Mouse (Mus musculus) hindbrain, postnatal 0 days (tissue): ENCODE results near the gene Wfdc21. TPM values are rescaled to one million over a fixed set of nuclear protein-coding genes. Genes with fewer than 3 reads are reported as not detected.
A peak's percentile ranks its signal among the peaks of the same experiment; 100 is the strongest.

ENCODE experiments used
- ATAC-seq: fragments of 200-750 bp; cut with Nextera tagmentation; 2 replicates; pipeline ENCODE4 v1.8.0; 2017; ENCODE audit warnings: mild to moderate bottlenecking, moderate TSS enrichment, moderate library complexity
- DNase-seq: peaks from one replicate; pipeline ENCODE4 v3.0.0-alpha.2; 2015; ENCODE audit warnings: low spot score
- H3K27ac ChIP-seq: fragments of 300-500 bp; sonication (generic); 2 replicates; pipeline ENCODE4 v1.5.1; 2014; ENCODE audit warnings: mild to moderate bottlenecking
- H3K27me3 ChIP-seq: fragments of 300-500 bp; sonication (generic); 2 replicates; pipeline ENCODE4 v1.6.1; 2014; ENCODE audit warnings: low read length, mixed read lengths; ENCODE audit not compliant: insufficient read depth
- H3K36me3 ChIP-seq: fragments of 300-500 bp; sonication (generic); 2 replicates; pipeline ENCODE4 v1.6.1; 2014; ENCODE audit warnings: low read length, mixed read lengths; ENCODE audit not compliant: insufficient read depth
- H3K4me1 ChIP-seq: fragments of 300-500 bp; sonication (generic); 2 replicates; pipeline ENCODE4 v1.6.1; 2014; ENCODE audit warnings: antibody characterized with exemption, low read length, mixed read lengths; ENCODE audit not compliant: insufficient read depth
- H3K4me2 ChIP-seq: fragments of 300-500 bp; sonication (generic); 2 replicates; pipeline ENCODE4 v1.6.1; 2014; ENCODE audit warnings: low read depth, mild to moderate bottlenecking, low read length, moderate library complexity, mixed read lengths
- H3K4me3 ChIP-seq: fragments of 300-500 bp; sonication (generic); 2 replicates; pipeline ENCODE4 v1.5.1; 2014; ENCODE audit warnings: low read length
- H3K9ac ChIP-seq: fragments of 300-500 bp; sonication (generic); replicated peaks from 2 replicates; pipeline ENCODE4 v1.6.1; 2014; ENCODE audit warnings: mild to moderate bottlenecking, low read length, moderate library complexity, mixed read lengths
- H3K9me3 ChIP-seq: fragments of 300-500 bp; sonication (generic); 2 replicates; pipeline ENCODE4 v1.6.1; 2016; ENCODE audit warnings: low read length, mixed read lengths
- CTCF ChIP-seq: IDR thresholded peaks from 2 replicates; pipeline ENCODE4 v1.5.1; 2016; ENCODE audit warnings: antibody characterized with exemption, control low read depth, low read depth
- WGBS: fragments of 180-500 bp; shearing (Covaris S2); extraction: QIAGEN DNeasy Blood & Tissue Kit; methylation state at CpG from one replicate; pipeline ENCODE4 v1.1.7; 2014; 5-methylcytosine and 5-hydroxymethylcytosine counted together
- polyA plus RNA-seq: library from polyadenylated mRNA; unstranded; fragments of >200 nt; fragmentation: Nextera tagmentation; extraction: Ambion mirVana; gene quantifications from 2 replicates; pipeline ENCODE4 v1.2.1, GENCODE M21; 2015
- total RNA-seq: library from RNA; depleted of rRNA; stranded (reverse); fragments of >200 nt; gene quantifications from 2 replicates; pipeline ENCODE4 v1.2.3, GENCODE M21; 2014

Gene Wfdc21
- total and polyA plus RNA-seq, 2 experiments from 2014 or later = 0.78 TPM; not detected in 1

DNA sequence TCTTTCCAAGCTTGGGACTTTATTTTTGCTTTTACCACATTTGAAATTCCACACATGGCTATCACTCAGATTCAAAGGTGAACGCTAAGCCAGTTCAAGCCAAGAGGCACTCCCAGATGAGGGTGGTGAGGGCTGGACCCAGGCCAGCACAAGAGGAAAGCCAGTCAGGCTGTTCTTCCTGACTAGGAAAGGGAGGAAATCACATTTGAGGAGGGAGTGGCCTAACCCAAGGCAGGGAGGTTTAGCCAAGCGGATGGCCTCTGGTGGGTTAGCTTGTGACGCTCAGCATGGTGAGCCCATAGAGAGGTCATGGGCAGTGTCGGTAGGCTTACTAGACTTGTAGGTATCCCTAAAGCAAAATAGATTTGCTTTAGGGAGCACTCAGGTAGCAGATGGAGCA, 40.1 kb downstream of the Wfdc21 start:
- no peak for DNase-seq
- ATAC-seq = no peak
- Histone ChIP-seq H3K27ac (no peak overlapping the region), H3K4me1 (no peaks in the 10 kb centered on the region), H3K9me3 (no peaks in the 10 kb centered on the region), H3K4me2 (no peak overlapping the region), H3K36me3 (peaks cover 4% of the 10 kb centered on the region; the same call in 1 of the 2 replicates), H3K4me3 (no peak overlapping the region), H3K27me3 (no peaks in the 10 kb centered on the region), H3K9ac (no peak overlapping the region)
- 74% methylated on average over 4 of the region's 4 CpGs for WGBS
- no peak for TF ChIP-seq CTCF

DNA sequence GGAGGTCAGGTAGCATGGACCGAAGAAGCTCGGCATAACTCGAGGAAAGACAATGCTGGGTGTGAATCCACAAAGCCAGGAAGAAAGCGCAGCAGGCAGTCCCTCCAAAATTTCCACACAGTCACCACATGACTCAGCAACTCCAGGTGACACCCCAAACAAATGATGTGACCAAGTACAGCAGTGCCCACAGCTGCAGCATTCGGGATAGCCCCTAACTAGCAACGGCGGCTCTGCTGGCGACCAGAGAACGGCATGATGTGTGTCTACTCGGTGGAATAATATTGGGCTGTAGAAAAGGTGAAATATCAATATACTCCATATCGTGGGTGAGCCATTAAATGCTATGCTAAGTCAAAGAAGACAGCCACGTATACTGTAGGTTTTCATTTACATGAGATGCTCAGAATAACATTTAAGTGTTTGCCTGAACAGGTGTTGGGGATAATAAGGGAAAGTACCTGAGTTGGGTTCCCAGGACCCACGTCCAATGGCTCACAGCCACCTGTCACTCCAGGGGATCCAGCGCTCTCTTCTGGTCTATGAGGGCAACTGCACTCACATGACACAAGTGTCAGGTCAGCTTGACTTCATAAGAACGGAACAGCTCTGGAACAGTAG, 40.8 kb downstream of the Wfdc21 start:
- Histone ChIP-seq H3K9me3 (no peaks in the 10 kb centered on the region), H3K4me2 (no peak overlapping the region), H3K27ac (no peak overlapping the region), H3K4me1 (no peaks in the 10 kb centered on the region), H3K27me3 (no peaks in the 10 kb centered on the region), H3K36me3 (peaks cover 4% of the 10 kb centered on the region; the same call in 1 of the 2 replicates), H3K4me3 (no peak overlapping the region), H3K9ac (no peak overlapping the region)
- WGBS = 83% methylated on average over 15 of the region's 15 CpGs
- DNase-seq = no peak
- peak; percentile 20; the same call in 1 of the 2 replicates for TF ChIP-seq CTCF
- ATAC-seq = no peak

DNA sequence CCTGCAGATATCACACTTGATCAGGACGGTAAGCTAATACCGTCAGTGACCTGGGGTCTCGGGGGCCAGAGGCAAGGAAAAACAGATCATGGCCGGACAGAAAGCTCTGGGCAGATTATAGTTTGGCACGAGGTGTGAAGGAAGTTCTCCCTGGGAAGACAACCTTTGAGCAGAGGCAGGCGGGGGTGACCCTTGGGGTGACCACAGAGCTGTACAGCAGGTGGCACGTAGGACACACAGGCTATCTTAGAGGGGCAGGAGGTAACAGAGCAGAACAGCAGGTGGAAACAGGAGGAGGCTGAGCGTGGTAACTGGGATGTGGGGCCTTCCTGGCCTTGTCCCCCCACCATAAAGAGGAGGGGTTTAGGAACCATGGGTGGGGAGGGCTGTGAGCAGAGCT, 41.6 kb downstream of the Wfdc21 start:
- H3K27ac ChIP-seq = no peak overlapping the region
- H3K4me1 ChIP-seq = no peaks in the 10 kb centered on the region
- no peak overlapping the region for H3K9ac ChIP-seq
- H3K4me2 ChIP-seq = no peak overlapping the region
- H3K36me3 ChIP-seq = no peaks in the 10 kb centered on the region
- no peak overlapping the region for H3K4me3 ChIP-seq
- WGBS = 70% methylated on average over 8 of the region's 8 CpGs
- no peak for TF ChIP-seq CTCF
- ATAC-seq (no peak), DNase-seq (no peak)
- H3K9me3 ChIP-seq = no peaks in the 10 kb centered on the region
- H3K27me3 ChIP-seq = no peaks in the 10 kb centered on the region

DNA sequence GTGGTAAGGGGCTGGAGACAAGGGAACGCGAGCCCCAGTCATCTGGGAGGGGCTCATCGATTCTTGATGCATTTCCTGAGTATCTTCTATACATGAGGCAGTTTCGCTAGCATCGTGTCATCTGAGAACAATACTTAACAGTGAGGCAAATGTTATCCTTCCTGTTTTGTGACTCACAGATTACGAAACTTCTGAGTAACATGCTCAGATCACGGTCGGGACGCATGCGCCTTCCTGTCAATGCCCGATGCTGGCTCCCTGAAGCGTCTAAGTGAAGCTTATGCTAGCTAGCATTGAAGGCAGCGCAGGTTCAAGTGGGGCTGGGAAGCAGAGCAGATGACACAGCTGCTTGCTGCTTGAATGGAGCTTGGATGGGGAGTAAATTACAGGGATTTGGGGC, 42.5 kb downstream of the Wfdc21 start:
- H3K4me2 ChIP-seq = no peak overlapping the region
- H3K4me1 ChIP-seq = no peaks in the 10 kb centered on the region
- H3K4me3 ChIP-seq = no peak overlapping the region
- TF ChIP-seq CTCF = no peak
- H3K9ac ChIP-seq = no peak overlapping the region
- no peaks in the 10 kb centered on the region for H3K36me3 ChIP-seq
- ATAC-seq = no peak
- no peak overlapping the region for H3K27ac ChIP-seq
- DNase-seq = no peak
- H3K9me3 ChIP-seq = no peaks in the 10 kb centered on the region
- no peaks in the 10 kb centered on the region for H3K27me3 ChIP-seq
- WGBS = 73% methylated on average over 13 of the region's 13 CpGs

DNA sequence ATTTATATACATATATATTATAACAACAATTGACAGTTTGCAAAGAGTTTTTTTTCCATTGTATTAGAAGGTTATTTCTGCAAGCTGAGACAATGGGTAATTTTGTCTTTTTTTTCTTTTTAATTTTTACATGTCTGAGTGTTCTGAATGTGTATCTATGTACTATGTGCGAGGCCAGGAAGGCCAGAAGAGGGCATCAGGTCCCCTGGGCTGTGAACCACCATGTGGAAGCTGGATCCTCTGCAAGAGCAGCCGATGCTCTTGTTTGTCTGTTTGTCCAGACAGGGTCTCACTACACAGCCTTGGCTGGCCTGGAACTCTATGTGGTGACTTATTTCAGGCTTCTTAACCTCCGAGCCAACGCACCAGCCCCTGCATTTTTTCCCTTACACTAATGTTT, 44.4 kb downstream of the Wfdc21 start:
- Histone ChIP-seq H3K27ac (no peak overlapping the region), H3K4me2 (no peak overlapping the region), H3K4me1 (no peaks in the 10 kb centered on the region), H3K9ac (no peak overlapping the region), H3K4me3 (no peak overlapping the region), H3K9me3 (no peaks in the 10 kb centered on the region), H3K36me3 (no peaks in the 10 kb centered on the region), H3K27me3 (no peaks in the 10 kb centered on the region)
- TF ChIP-seq CTCF = no peak
- no peak for ATAC-seq
- DNase-seq = no peak
- 70% methylated on average over 4 of the region's 4 CpGs for WGBS

DNA sequence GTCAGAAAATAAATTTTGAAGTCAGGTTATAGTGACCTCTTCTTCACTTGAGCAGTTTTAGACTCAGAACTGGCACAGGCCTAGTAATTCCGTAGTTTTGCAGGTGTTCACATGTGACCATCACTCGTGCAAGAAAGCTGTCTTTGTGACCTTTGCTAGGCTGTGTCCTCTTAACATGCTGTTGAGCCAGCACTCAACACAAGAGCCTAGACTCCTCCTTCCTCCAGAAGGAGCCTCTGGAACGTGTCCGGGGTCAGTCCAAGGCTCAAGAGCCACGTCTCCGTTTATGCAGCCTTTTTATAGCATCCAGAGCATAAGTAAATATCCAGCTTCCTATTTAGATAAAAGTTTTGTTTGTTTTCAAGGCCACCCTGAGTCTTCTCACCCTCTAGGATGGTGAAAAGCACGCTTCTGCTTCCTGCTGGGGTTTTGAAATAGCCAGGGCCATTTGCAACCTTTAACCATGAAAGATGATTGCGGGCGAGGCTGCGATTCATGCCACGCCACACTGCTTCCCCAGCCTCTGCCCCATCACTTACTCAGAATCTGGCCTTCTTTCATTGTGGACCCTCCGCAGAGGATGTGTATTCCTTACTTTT, 45.7 kb downstream of the Wfdc21 start:
- Histone ChIP-seq H3K4me3 (no peak overlapping the region), H3K4me2 (no peak overlapping the region), H3K36me3 (no peaks in the 10 kb centered on the region), H3K9ac (no peak overlapping the region), H3K9me3 (no peaks in the 10 kb centered on the region), H3K27ac (no peak overlapping the region), H3K27me3 (no peaks in the 10 kb centered on the region), H3K4me1 (no peaks in the 10 kb centered on the region)
- no peak for DNase-seq
- WGBS = 78% methylated on average over 12 of the region's 12 CpGs
- TF ChIP-seq CTCF = no peak
- ATAC-seq = no peak

DNA sequence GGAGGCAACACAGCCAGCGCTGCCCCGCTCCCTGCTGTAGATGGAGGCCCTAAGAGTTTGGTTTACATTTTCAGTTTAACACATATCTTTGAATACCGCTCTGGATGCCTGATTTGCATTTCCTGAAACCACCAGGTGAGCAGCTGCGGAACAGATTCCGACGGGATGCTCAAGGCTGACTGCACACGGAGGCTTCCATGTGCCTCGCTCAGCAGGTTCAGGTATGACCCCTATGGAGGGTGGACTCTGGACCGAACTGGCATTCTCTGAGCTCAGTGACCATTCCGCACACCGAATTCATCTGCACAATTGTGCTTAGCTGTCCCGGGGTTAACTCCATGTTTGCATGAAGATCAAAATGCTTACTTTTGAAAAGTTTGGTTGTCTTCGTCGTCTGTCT, 46.5 kb downstream of the Wfdc21 start:
- Histone ChIP-seq H3K27me3 (no peaks in the 10 kb centered on the region), H3K9me3 (no peaks in the 10 kb centered on the region), H3K4me1 (no peaks in the 10 kb centered on the region), H3K4me3 (no peak overlapping the region), H3K36me3 (no peaks in the 10 kb centered on the region), H3K4me2 (no peak overlapping the region), H3K9ac (no peak overlapping the region), H3K27ac (no peak overlapping the region)
- ATAC-seq = no peak
- WGBS = 85% methylated on average over 14 of the region's 14 CpGs
- no peak for TF ChIP-seq CTCF
- no peak for DNase-seq
